Mouse (Mus musculus) heart, embryonic 10.5 days (tissue): Measurements from ENCODE around the gene Smndc1. TPM values are rescaled to one million over a fixed set of nuclear protein-coding genes. Genes with fewer than 3 reads are reported as not detected.

Experiments
- DNase-seq: peaks from one replicate; pipeline ENCODE4 v3.0.0-alpha.2; 2017; ENCODE audit warnings: low spot score
- H3K27ac ChIP-seq: fragments of 300-500 bp; sonication (generic); 2 replicates; pipeline ENCODE4 v1.5.1; 2016; ENCODE audit warnings: mild to moderate bottlenecking
- H3K27me3 ChIP-seq: fragments of 300-500 bp; sonication (generic); 2 replicates; pipeline ENCODE4 v1.6.1; 2016; ENCODE audit warnings: mild to moderate bottlenecking; ENCODE audit not compliant: poor library complexity, insufficient read depth, severe bottlenecking
- H3K36me3 ChIP-seq: fragments of 300-500 bp; sonication (generic); 2 replicates; pipeline ENCODE4 v1.6.1; 2016; ENCODE audit warnings: mild to moderate bottlenecking, moderate library complexity
- H3K4me1 ChIP-seq: fragments of 300-500 bp; sonication (generic); 2 replicates; pipeline ENCODE4 v1.6.1; 2016; ENCODE audit warnings: mild to moderate bottlenecking
- H3K4me3 ChIP-seq: fragments of 300-500 bp; sonication (generic); 2 replicates; pipeline ENCODE4 v1.5.1; 2016; ENCODE audit warnings: mild to moderate bottlenecking, moderate library complexity
- H3K9me3 ChIP-seq: fragments of 300-500 bp; sonication (generic); 2 replicates; pipeline ENCODE4 v1.6.1; 2016; ENCODE audit warnings: mild to moderate bottlenecking, moderate library complexity
- WGBS: fragments of 180-500 bp; shearing (Covaris S2); methylation state at CpG from one replicate; pipeline ENCODE4 v1.1.7; 2016; 5-methylcytosine and 5-hydroxymethylcytosine counted together
- polyA plus RNA-seq: library from polyadenylated mRNA; unstranded; fragments of >200 nt; fragmentation: Nextera tagmentation; extraction: Ambion mirVana; gene quantifications from 2 replicates; pipeline ENCODE4 v1.2.1, GENCODE M21; 2016

Smndc1 gene
- polyA plus RNA-seq, 1 experiment from 2014 or later = 31.7 TPM

- H3K36me3 ChIP-seq = peaks cover 16% of the 10 kb centered on the region
- H3K4me1 ChIP-seq = peaks cover 35% of the 10 kb centered on the region
- WGBS = 37% methylated on average over 14 of the region's 14 CpGs
- H3K9me3 ChIP-seq = no peaks in the 10 kb centered on the region
- H3K27ac ChIP-seq = peak overlapping the region; percentile 37; the same call in 1 of the 2 replicates
- H3K27me3 ChIP-seq = no peaks in the 10 kb centered on the region
- DNase-seq = no peak
- no peak overlapping the region for H3K4me3 ChIP-seq
Measured at GRCm38 (mm10) chr19:53369469-53370043, 20.8 kb downstream of the Smndc1 start.

- WGBS = 79% methylated on average over 7 of the region's 7 CpGs
- H3K36me3 ChIP-seq = peaks cover 9% of the 10 kb centered on the region
- no peak overlapping the region for H3K4me3 ChIP-seq
- H3K9me3 ChIP-seq = no peaks in the 10 kb centered on the region
- H3K27ac ChIP-seq = no peak overlapping the region
- H3K4me1 ChIP-seq = peaks cover 39% of the 10 kb centered on the region
- no peaks in the 10 kb centered on the region for H3K27me3 ChIP-seq
- no peak for DNase-seq
Measured at GRCm38 (mm10) chr19:53366881-53367280, 23.5 kb downstream of the Smndc1 start.

GRCm38 (mm10) chr19:53366057-53366775 is 24.2 kb downstream of the Smndc1 start:
- H3K27ac ChIP-seq = no peak overlapping the region
- H3K36me3 ChIP-seq = 0 out of 2 replicates have a peak, but pooled peaks cover 3% of the 10 kb centered on the region
- 78% methylated on average over 11 of the region's 11 CpGs for WGBS
- H3K27me3 ChIP-seq = no peaks in the 10 kb centered on the region
- H3K4me1 ChIP-seq = peaks cover 35% of the 10 kb centered on the region
- no peak for DNase-seq
- no peaks in the 10 kb centered on the region for H3K9me3 ChIP-seq
- H3K4me3 ChIP-seq = no peak overlapping the region

GRCm38 (mm10) chr19:53364963-53365362 is 25.4 kb downstream of the Smndc1 start:
- peak; percentile 87 for DNase-seq
- Histone ChIP-seq H3K9me3 (no peaks in the 10 kb centered on the region), H3K36me3 (0 out of 2 replicates have a peak, but pooled peaks cover 3% of the 10 kb centered on the region), H3K4me1 (peaks cover 37% of the 10 kb centered on the region), H3K27me3 (no peaks in the 10 kb centered on the region), H3K4me3 (peak overlapping the region; percentile 36), H3K27ac (peak overlapping the region; percentile 72; the same call in 1 of the 2 replicates)
- WGBS = 32% methylated on average over 9 of the region's 9 CpGs

GRCm38 (mm10) chr19:53364551-53364950 is 25.8 kb downstream of the Smndc1 start:
- Histone ChIP-seq H3K4me1 (peaks cover 34% of the 10 kb centered on the region), H3K9me3 (no peaks in the 10 kb centered on the region), H3K27me3 (no peaks in the 10 kb centered on the region), H3K27ac (no peak overlapping the region), H3K36me3 (0 out of 2 replicates have a peak, but pooled peaks cover 3% of the 10 kb centered on the region), H3K4me3 (peak overlapping the region; percentile 8; the same call in 1 of the 2 replicates)
- 55% methylated on average over 2 of the region's 2 CpGs for WGBS
- DNase-seq = no peak

GRCm38 (mm10) chr19:53362967-53363366 is 27.4 kb downstream of the Smndc1 start:
- Histone ChIP-seq H3K36me3 (0 out of 2 replicates have a peak, but pooled peaks cover 3% of the 10 kb centered on the region), H3K4me1 (peaks cover 25% of the 10 kb centered on the region), H3K27me3 (no peaks in the 10 kb centered on the region), H3K4me3 (no peak overlapping the region), H3K9me3 (no peaks in the 10 kb centered on the region), H3K27ac (no peak overlapping the region)
- DNase-seq = no peak
- WGBS = 48% methylated on average over 2 of the region's 2 CpGs

GRCm38 (mm10) chr19:53360265-53360958 is 30.0 kb downstream of the Smndc1 start:
- WGBS = 75% methylated on average over 8 of the region's 8 CpGs
- Histone ChIP-seq H3K36me3 (peaks cover 8% of the 10 kb centered on the region), H3K27ac (no peak overlapping the region), H3K4me1 (peaks cover 15% of the 10 kb centered on the region), H3K4me3 (no peak overlapping the region), H3K9me3 (no peaks in the 10 kb centered on the region), H3K27me3 (no peaks in the 10 kb centered on the region)
- DNase-seq = no peak

- WGBS = 76% methylated on average over 22 of the region's 22 CpGs
- Histone ChIP-seq H3K27me3 (no peaks in the 10 kb centered on the region), H3K4me1 (peaks cover 8% of the 10 kb centered on the region), H3K27ac (no peak overlapping the region), H3K4me3 (no peak overlapping the region), H3K36me3 (peaks cover 8% of the 10 kb centered on the region), H3K9me3 (no peaks in the 10 kb centered on the region)
- DNase-seq = no peak
Measured at GRCm38 (mm10) chr19:53359160-53360033, 31.0 kb downstream of the Smndc1 start.

- DNase-seq = no peak
- no peak overlapping the region for H3K27ac ChIP-seq
- H3K27me3 ChIP-seq = no peaks in the 10 kb centered on the region
- H3K4me3 ChIP-seq = no peak overlapping the region
- no peaks in the 10 kb centered on the region for H3K9me3 ChIP-seq
- 89% methylated on average over 16 of the region's 16 CpGs for WGBS
- H3K4me1 ChIP-seq = peaks cover 7% of the 10 kb centered on the region
- peaks cover 9% of the 10 kb centered on the region for H3K36me3 ChIP-seq
Measured at GRCm38 (mm10) chr19:53355065-53355464, 35.3 kb downstream of the Smndc1 start.

GRCm38 (mm10) chr19:53354271-53355000 is 35.9 kb downstream of the Smndc1 start:
- Histone ChIP-seq H3K27ac (no peak overlapping the region), H3K9me3 (no peaks in the 10 kb centered on the region), H3K27me3 (no peaks in the 10 kb centered on the region), H3K4me1 (peaks cover 6% of the 10 kb centered on the region), H3K4me3 (no peak overlapping the region), H3K36me3 (peaks cover 9% of the 10 kb centered on the region)
- 77% methylated on average over 7 of the region's 7 CpGs for WGBS
- DNase-seq = no peak

- 91% methylated on average over 7 of the region's 7 CpGs for WGBS
- no peaks in the 10 kb centered on the region for H3K27me3 ChIP-seq
- no peak overlapping the region for H3K27ac ChIP-seq
- DNase-seq = no peak
- H3K9me3 ChIP-seq = no peaks in the 10 kb centered on the region
- H3K36me3 ChIP-seq = peaks cover 9% of the 10 kb centered on the region
- H3K4me3 ChIP-seq = no peak overlapping the region
- H3K4me1 ChIP-seq = peaks cover 6% of the 10 kb centered on the region
Measured at GRCm38 (mm10) chr19:53353864-53354263, 36.5 kb downstream of the Smndc1 start.

GRCm38 (mm10) chr19:53345766-53346165 is 44.6 kb downstream of the Smndc1 start:
- Histone ChIP-seq H3K27ac (no peak overlapping the region), H3K27me3 (no peaks in the 10 kb centered on the region), H3K36me3 (no peaks in the 10 kb centered on the region), H3K9me3 (no peaks in the 10 kb centered on the region), H3K4me3 (no peak overlapping the region), H3K4me1 (peaks cover 4% of the 10 kb centered on the region)
- 90% methylated on average over 14 of the region's 14 CpGs for WGBS
- no peak for DNase-seq
